Mouse (Mus musculus) regulatory T cell (primary cell): ENCODE data around the gene Smim13.
"Not testable (repeated sequence)": the region's sequence is repeated elsewhere in the genome, so short reads cannot be mapped to it uniquely, and the experiment has no call there.

Experiments used
- in situ Hi-C: fragments of 300-600 bp; cut with MboI, MseI; formaldehyde crosslinking; loops from one replicate; pipeline ENCODE4 v1.15.1; 2025; ENCODE audit warnings: high pct_unique_total_duplicates

The Smim13 gene

GRCm38 (mm10) chr13:41238035-41238804, 11.4 kb upstream of the Smim13 start:
- in situ Hi-C loops: loop anchor here (5.0 kb wide), 2 partner anchors 156 to 391 kb away; no protein-coding TSS in a partner anchor

GRCm38 (mm10) chr13:41238805-41239130, 10.9 kb upstream of the Smim13 start:
- in situ Hi-C loops: loop anchor here (5.0 kb wide), 2 partner anchors 156 to 391 kb away; no protein-coding TSS in a partner anchor

- in situ Hi-C loops: no loop called here
These were observed 8.1 kb upstream of the Smim13 start for GRCm38 (mm10) chr13:41241557-41241956.

- in situ Hi-C loops: no loop called here
These were observed 5.3 kb upstream of the Smim13 start for GRCm38 (mm10) chr13:41244306-41244830.

GRCm38 (mm10) chr13:41248751-41249520, 708 bp upstream of the Smim13 start:
- in situ Hi-C loops: loop anchor here (5.0 kb wide), 1 partner anchor 232 kb away; the partner anchor contains the start of gene Tmem14c

- in situ Hi-C loops: no loop called here
These were observed 806 bp downstream of the Smim13 start for GRCm38 (mm10) chr13:41250318-41250981.

- in situ Hi-C loops: not testable (repeated sequence)
These were observed 1.6 kb downstream of the Smim13 start for GRCm38 (mm10) chr13:41251232-41251631.

GRCm38 (mm10) chr13:41251667-41252066, 2.0 kb downstream of the Smim13 start:
- in situ Hi-C loops: no loop called here

GRCm38 (mm10) chr13:41252141-41252540, 2.5 kb downstream of the Smim13 start:
- in situ Hi-C loops: no loop called here

- in situ Hi-C loops: no loop called here
These were observed 3.1 kb downstream of the Smim13 start for GRCm38 (mm10) chr13:41252736-41253135.

- in situ Hi-C loops: no loop called here
These were observed 6.5 kb downstream of the Smim13 start for GRCm38 (mm10) chr13:41256126-41256525.

- in situ Hi-C loops: no loop called here
These were observed 7.3 kb downstream of the Smim13 start for GRCm38 (mm10) chr13:41256962-41257361.

GRCm38 (mm10) chr13:41257851-41258250, 8.2 kb downstream of the Smim13 start:
- in situ Hi-C loops: no loop called here

GRCm38 (mm10) chr13:41261617-41262016, 12.0 kb downstream of the Smim13 start:
- in situ Hi-C loops: not testable (repeated sequence)

- in situ Hi-C loops: no loop called here
These were observed 13.8 kb downstream of the Smim13 start for GRCm38 (mm10) chr13:41263304-41264006.

GRCm38 (mm10) chr13:41267827-41268408, 18.3 kb downstream of the Smim13 start:
- in situ Hi-C loops: no loop called here

- in situ Hi-C loops: no loop called here
These were observed 24.4 kb downstream of the Smim13 start, which contains the start of gene Gm17364 for GRCm38 (mm10) chr13:41273927-41274650. Gm17364 (minus strand) TSS chr13:41273977.

GRCm38 (mm10) chr13:41280696-41281095, 31.1 kb downstream of the Smim13 start:
- in situ Hi-C loops: loop anchor here (5.0 to 25.0 kb wide), 2 partner anchors 287 to 1032 kb away; partner anchors contain the start of gene Edn1

GRCm38 (mm10) chr13:41283256-41283655, 33.6 kb downstream of the Smim13 start:
- in situ Hi-C loops: loop anchor here (5.0 to 25.0 kb wide), 2 partner anchors 284 to 1029 kb away; partner anchors contain the start of gene Edn1

- in situ Hi-C loops: loop anchor here (25.0 kb wide), 1 partner anchor 1027 kb away; the partner anchor contains the start of gene Edn1
These were observed 35.8 kb downstream of the Smim13 start for GRCm38 (mm10) chr13:41285448-41285847.
